Mouse (Mus musculus) CH12.LX (cell line): Measurements from ENCODE around the gene Gzmm. TPM values are rescaled to one million over a fixed set of nuclear protein-coding genes. Genes with fewer than 3 reads are reported as not detected.
A peak's percentile ranks its signal among the peaks of the same experiment; 100 is the strongest.

ENCODE experiments used
- DNase-seq: peaks from one replicate; pipeline ENCODE4 v3.0.0-alpha.2; 2013; ENCODE audit errors: extremely low read depth
- H3K27ac ChIP-seq: 2 replicates; pipeline ENCODE4 v1.5.1; 2012; ENCODE audit warnings: low read depth, mild to moderate bottlenecking, control low read depth, moderate library complexity; ENCODE audit not compliant: insufficient read depth
- H3K27me3 ChIP-seq: replicated peaks from 2 replicates; pipeline ENCODE3; 2012; ENCODE audit warnings: inconsistent platforms
- H3K36me3 ChIP-seq, 2 experiments: replicated peaks in 1 of 2; 2 replicates each; pipeline versions ENCODE3 to v1.6.1; 2012; ENCODE audit warnings: inconsistent platforms in 1 of 2, low read length in 1 of 2, mild to moderate bottlenecking in 1 of 2, mixed read lengths in 1 of 2, moderate library complexity in 1 of 2; ENCODE audit not compliant: control insufficient read depth in 1 of 2, insufficient read depth in 1 of 2
- H3K4me1 ChIP-seq, 2 experiments: 2 replicates each; pipeline ENCODE4 v1.6.1; 2012; ENCODE audit warnings: inconsistent platforms in 1 of 2, moderate library complexity in 1 of 2; ENCODE audit not compliant: insufficient read depth in 2 of 2, control insufficient read depth in 1 of 2
- H3K4me2 ChIP-seq: 2 replicates; pipeline ENCODE4 v1.6.1; 2012; ENCODE audit warnings: low read depth, mild to moderate bottlenecking, control low read depth; ENCODE audit not compliant: poor library complexity, insufficient read depth, severe bottlenecking
- H3K4me3 ChIP-seq, 3 experiments: fragments of 150-350 bp in 1 of 3; sonication (generic) in 1 of 3; replicated peaks in 1 of 3; 2 replicates each; pipeline versions ENCODE3 to v1.5.1; 2011 to 2012; ENCODE audit warnings: low read depth in 2 of 3, low read length in 2 of 3, mild to moderate bottlenecking in 2 of 3, moderate library complexity in 2 of 3, control low read depth in 1 of 3, improper control_type of control experiment in 1 of 3, inconsistent platforms in 1 of 3, mixed read lengths in 1 of 3; ENCODE audit not compliant: poor library complexity in 1 of 3
- H3K79me2 ChIP-seq: replicated peaks from 2 replicates; pipeline ENCODE4 v1.6.1; 2012; ENCODE audit warnings: mild to moderate bottlenecking, moderate library complexity; ENCODE audit not compliant: control insufficient read depth, poor library complexity, insufficient read depth, severe bottlenecking; ENCODE audit errors: extremely low read depth
- H3K9ac ChIP-seq: 2 replicates; pipeline ENCODE4 v1.6.1; 2012; ENCODE audit warnings: low read depth, mild to moderate bottlenecking, control low read depth, moderate library complexity; ENCODE audit not compliant: insufficient read depth
- H3K9me3 ChIP-seq: replicated peaks from 2 replicates; pipeline ENCODE3; 2012; ENCODE audit warnings: low read length, inconsistent platforms, mixed read lengths
- BHLHE40 ChIP-seq: IDR thresholded peaks from 2 replicates; pipeline ENCODE4 v1.6.1; 2011; ENCODE audit warnings: mild to moderate bottlenecking, low read depth, low read length, improper control_type of control experiment
- CHD2 ChIP-seq: IDR thresholded peaks from 2 replicates; pipeline ENCODE4 v1.6.1; 2011; ENCODE audit warnings: low read length, improper control_type of control experiment
- CTCF ChIP-seq, 2 experiments: IDR thresholded peaks in 1 of 2; conservative IDR thresholded peaks in 1 of 2; 2 replicates each; pipeline ENCODE4 v1.5.1; 2011 to 2012; ENCODE audit warnings: low read depth in 2 of 2, low read length in 2 of 2, improper control_type of control experiment in 1 of 2, inconsistent platforms in 1 of 2, mild to moderate bottlenecking in 1 of 2, moderate library complexity in 1 of 2
- E2F4 ChIP-seq: IDR thresholded peaks from 2 replicates; pipeline ENCODE4 v1.6.1; 2011; ENCODE audit warnings: low read depth, low read length, improper control_type of control experiment; ENCODE audit not compliant: insufficient replicate concordance
- JUN ChIP-seq: IDR thresholded peaks from 2 replicates; pipeline ENCODE4 v1.6.1; 2011; ENCODE audit warnings: low read depth, mild to moderate bottlenecking, low read length, improper control_type of control experiment, moderate library complexity; ENCODE audit not compliant: insufficient read depth
- KAT2A ChIP-seq: IDR thresholded peaks from 2 replicates; pipeline ENCODE4 v1.6.1; 2012; ENCODE audit warnings: low read length, improper control_type of control experiment, inconsistent platforms; ENCODE audit not compliant: insufficient replicate concordance
- MEF2A ChIP-seq: IDR thresholded peaks from 2 replicates; pipeline ENCODE4 v1.6.1; 2014; ENCODE audit warnings: low read depth, mild to moderate bottlenecking, inconsistent platforms, low read length, improper control_type of control experiment, borderline replicate concordance
- NELFE ChIP-seq: IDR thresholded peaks from 2 replicates; pipeline ENCODE4 v1.6.1; 2011; ENCODE audit warnings: low read depth, low read length, improper control_type of control experiment
- POLR2AphosphoS2 ChIP-seq: IDR thresholded peaks from 2 replicates; pipeline ENCODE4 v1.6.1; 2011; ENCODE audit warnings: low read depth, low read length, improper control_type of control experiment
- SMC3 ChIP-seq: IDR thresholded peaks from 2 replicates; pipeline ENCODE4 v1.6.1; 2011; ENCODE audit warnings: low read depth, low read length, improper control_type of control experiment
- TCF12 ChIP-seq: IDR thresholded peaks from 2 replicates; pipeline ENCODE4 v1.6.1; 2014; ENCODE audit warnings: low read depth, mild to moderate bottlenecking, inconsistent platforms, low read length, improper control_type of control experiment
- UBTF ChIP-seq: IDR thresholded peaks from 2 replicates; pipeline ENCODE4 v1.6.1; 2012; ENCODE audit warnings: low read depth, mild to moderate bottlenecking, inconsistent platforms, low read length, improper control_type of control experiment, moderate library complexity
- ZC3H11A ChIP-seq: IDR thresholded peaks from 2 replicates; pipeline ENCODE4 v1.6.1; 2012; ENCODE audit warnings: low read depth, mild to moderate bottlenecking, inconsistent platforms, low read length, improper control_type of control experiment
- ZKSCAN1 ChIP-seq: IDR thresholded peaks from 2 replicates; pipeline ENCODE4 v1.6.1; 2012; ENCODE audit warnings: low read depth, inconsistent platforms, low read length, improper control_type of control experiment, borderline replicate concordance
- ZMIZ1 ChIP-seq: IDR thresholded peaks from 2 replicates; pipeline ENCODE4 v1.6.1; 2012; ENCODE audit warnings: low read depth, mild to moderate bottlenecking, inconsistent platforms, low read length, improper control_type of control experiment
- ZNF384 ChIP-seq: IDR thresholded peaks from 2 replicates; pipeline ENCODE4 v1.6.1; 2012; ENCODE audit warnings: low read depth, low read length, improper control_type of control experiment, inconsistent platforms
- dilution Hi-C: fragments of 300-500 bp; cut with MboI; formaldehyde crosslinking; loops from 2 replicates; pipeline ENCODE4 v1.14.3; 2020; ENCODE audit warnings: low sequenced_read_pairs; ENCODE audit not compliant: extremely low pct_unique_long_range_greater_than_20kb, extremely low pct_ligation_motif_present
- in situ Hi-C: fragments of 300-500 bp; cut with MboI; formaldehyde crosslinking; loops from 3 replicates; pipeline ENCODE4 v1.14.3; 2019; ENCODE audit warnings: low sequenced_read_pairs, low pct_ligation_motif_present, low pct_unique_long_range_greater_than_20kb, mixed read lengths
- polyA plus RNA-seq: library from polyadenylated mRNA; unstranded; fragments of >175 nt; gene quantifications from 2 replicates; pipeline ENCODE4 v1.2.1, GENCODE M21; 2012; ENCODE audit warnings: low read depth; ENCODE audit not compliant: insufficient read length
- total RNA-seq, 2 experiments: library from RNA; depleted of rRNA; stranded (reverse); fragments of 300-350 nt in 1 of 2; fragments of >200 nt in 1 of 2; gene quantifications; 2 replicates each; pipeline ENCODE4 v1.2.3; 2012 to 2014

Gzmm gene
- total and polyA plus RNA-seq, 3 experiments = 0.17 to 0.73 (median 0.59) TPM

- TF ChIP-seq CTCF (conservative IDR thresholded peaks at IDR 0.05 in 1 of 2, IDR thresholded peaks at IDR 0.05 in 1 of 2; ENCODE audit: low read depth in 2 of 2, low read length in 2 of 2) (peak in 1 of 2 experiments; percentile 75; a peak in 3 of 4 replicates), ZNF384 (no peak), POLR2AphosphoS2 (peak; percentile 93), SMC3 (peak; percentile 11; the same call in 1 of the 2 replicates), MEF2A (no peak), NELFE (no peak)
- H3K4me3 ChIP-seq = no peak overlapping the region
- H3K4me2 ChIP-seq = no peak overlapping the region
- no peak overlapping the region for H3K27ac ChIP-seq
- peak; percentile 76 for DNase-seq
- peaks cover 7 to 14% of the 10 kb centered on the region in 2 experiments for H3K4me1 ChIP-seq
- dilution Hi-C loops = no loop called here
- H3K79me2 ChIP-seq = peaks cover 14% of the 10 kb centered on the region
- peaks cover 37 to 49% of the 10 kb centered on the region in 2 experiments for H3K36me3 ChIP-seq
- peaks cover under 1% of the 10 kb centered on the region for H3K9me3 ChIP-seq
- H3K9ac ChIP-seq = no peak overlapping the region
- in situ Hi-C loops = no loop called here
- peaks cover 27% of the 10 kb centered on the region for H3K27me3 ChIP-seq
These were observed 23.8 kb downstream of the Gzmm start for GRCm38 (mm10) chr10:79712499-79713126.

DNA sequence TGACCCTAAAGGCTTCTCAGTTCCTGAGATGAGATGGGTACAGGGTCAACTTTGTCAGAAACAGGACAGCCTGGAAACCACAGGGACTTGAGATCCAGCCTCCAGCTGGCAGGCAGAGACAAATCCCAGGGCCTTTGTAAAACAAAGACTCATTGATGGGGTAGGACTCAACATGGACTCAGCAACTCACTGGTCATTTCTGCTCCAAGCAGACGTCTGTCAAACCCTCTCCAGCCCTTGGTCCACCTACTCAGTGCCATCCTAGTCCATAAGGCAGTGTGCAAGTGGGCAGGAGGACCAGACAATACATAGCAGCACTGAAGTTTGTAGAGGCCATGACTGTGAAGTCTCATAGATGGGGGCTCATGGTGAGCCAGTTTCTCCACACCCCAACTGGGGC, 24.3 kb downstream of the Gzmm start:
- dilution Hi-C loops (no loop called here), in situ Hi-C loops (no loop called here)
- no peak overlapping the region for H3K4me2 ChIP-seq
- peaks cover 3% of the 10 kb centered on the region for H3K9me3 ChIP-seq
- TF ChIP-seq TCF12 (no peak), POLR2AphosphoS2 (peak; percentile 95)
- peaks cover 37 to 44% of the 10 kb centered on the region in 2 experiments for H3K36me3 ChIP-seq
- no peak overlapping the region for H3K4me3 ChIP-seq
- no peak for DNase-seq
- peaks cover 8 to 9% of the 10 kb centered on the region in 2 experiments for H3K4me1 ChIP-seq
- H3K27ac ChIP-seq = no peak overlapping the region
- H3K9ac ChIP-seq = no peak overlapping the region
- H3K27me3 ChIP-seq = peaks cover 33% of the 10 kb centered on the region
- peaks cover 9% of the 10 kb centered on the region; the same call in 1 of the 2 replicates for H3K79me2 ChIP-seq

DNA sequence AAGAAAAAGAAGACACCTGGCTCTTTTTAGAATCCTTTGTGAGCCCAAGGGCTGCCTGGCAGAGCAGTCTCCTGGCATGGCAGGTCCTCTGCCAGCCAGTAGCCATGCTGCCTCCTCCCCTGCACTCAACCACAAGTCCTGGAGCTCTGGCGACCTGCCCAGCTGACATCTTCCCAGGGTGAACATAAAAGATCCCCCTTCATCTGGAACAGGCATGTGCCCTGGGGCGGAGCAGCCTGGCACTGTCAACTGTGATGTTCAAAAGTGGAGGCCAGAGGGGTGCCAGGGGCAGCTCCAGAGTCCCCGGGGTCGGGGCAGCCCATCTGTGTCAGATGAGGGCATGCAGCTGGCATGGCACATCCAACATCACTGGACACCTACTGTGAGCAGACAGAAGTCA, 26.2 kb downstream of the Gzmm start:
- Histone ChIP-seq H3K4me3 (no peak overlapping the region), H3K36me3 (peaks cover 21 to 26% of the 10 kb centered on the region in 2 experiments), H3K4me1 (peaks cover 8 to 9% of the 10 kb centered on the region in 2 experiments), H3K4me2 (no peak overlapping the region), H3K27ac (no peak overlapping the region), H3K9ac (no peak overlapping the region), H3K27me3 (peaks cover 51% of the 10 kb centered on the region), H3K79me2 (no peaks in the 10 kb centered on the region)
- in situ Hi-C loops = no loop called here
- no peak for DNase-seq
- TF ChIP-seq TCF12 = no peak
- no peak for TF ChIP-seq ZKSCAN1
- no peak for TF ChIP-seq CHD2
- TF ChIP-seq UBTF = no peak
- TF ChIP-seq E2F4 = no peak
- TF ChIP-seq ZMIZ1 = no peak
- no peak for TF ChIP-seq BHLHE40
- no peak for TF ChIP-seq KAT2A
- TF ChIP-seq ZC3H11A = no peak
- TF ChIP-seq SMC3 = no peak
- TF ChIP-seq JUN = no peak
- TF ChIP-seq, all 38 proteins: peak for 0
- H3K9me3 ChIP-seq = peaks cover 3% of the 10 kb centered on the region
- dilution Hi-C loops = no loop called here
